Mouse (Mus musculus) urinary bladder, postnatal 36 days (tissue): ENCODE measurements around the gene Car5a.

Experiments
- DNase-seq, 2 experiments: peaks; one replicate each; pipeline ENCODE4 v3.0.0; 2022; ENCODE audit warnings: low spot score in 2 of 2, mixed read lengths in 1 of 2

The Car5a gene

GRCm38 (mm10) chr8:121934923-121935322 is 9.8 kb downstream of the Car5a start:
- no peak for DNase-seq

- peak; percentile 33 to 42 for DNase-seq
Measured at GRCm38 (mm10) chr8:121934506-121934905, 10.2 kb downstream of the Car5a start.

GRCm38 (mm10) chr8:121932668-121933520 is 11.8 kb downstream of the Car5a start:
- no peak for DNase-seq

- DNase-seq = peak in 1 of 2 experiments; percentile 77
Measured at GRCm38 (mm10) chr8:121932026-121932667, 12.6 kb downstream of the Car5a start.

- DNase-seq = no peak
Measured at GRCm38 (mm10) chr8:121931571-121931970, 13.1 kb downstream of the Car5a start.

- DNase-seq = no peak
Measured at GRCm38 (mm10) chr8:121930047-121930446, 14.7 kb downstream of the Car5a start.

GRCm38 (mm10) chr8:121927316-121927715 is 17.4 kb downstream of the Car5a start:
- DNase-seq = peak in 1 of 2 experiments; percentile 45

GRCm38 (mm10) chr8:121926266-121926665 is 18.4 kb downstream of the Car5a start:
- DNase-seq = no peak

GRCm38 (mm10) chr8:121925624-121926023 is 19.1 kb downstream of the Car5a start:
- DNase-seq = peak; percentile 49 to 69

GRCm38 (mm10) chr8:121924681-121925080 is 20.0 kb downstream of the Car5a start:
- DNase-seq = no peak

- peak in 1 of 2 experiments; percentile 49 for DNase-seq
Measured at GRCm38 (mm10) chr8:121922101-121922500, 22.6 kb downstream of the Car5a start.

- no peak for DNase-seq
Measured at GRCm38 (mm10) chr8:121921582-121921981, 23.1 kb downstream of the Car5a start.

GRCm38 (mm10) chr8:121919731-121920130 is 25.0 kb downstream of the Car5a start:
- DNase-seq = peak in 1 of 2 experiments; percentile 47

- DNase-seq = no peak
Measured at GRCm38 (mm10) chr8:121919158-121919557, 25.5 kb downstream of the Car5a start.

- DNase-seq = no peak
Measured at GRCm38 (mm10) chr8:121913378-121913777, 31.3 kb downstream of the Car5a start.

- DNase-seq = no peak
Measured at GRCm38 (mm10) chr8:121912831-121913230, 31.9 kb downstream of the Car5a start.

- DNase-seq = no peak
Measured at GRCm38 (mm10) chr8:121911987-121912386, 32.7 kb downstream of the Car5a start.

GRCm38 (mm10) chr8:121911400-121911799 is 33.3 kb downstream of the Car5a start:
- DNase-seq = no peak

- DNase-seq = peak; percentile 66 to 69
Measured at GRCm38 (mm10) chr8:121909663-121910062, 35.0 kb downstream of the Car5a start.

- DNase-seq = no peak
Measured at GRCm38 (mm10) chr8:121909148-121909541, 35.6 kb downstream of the Car5a start.

- DNase-seq = no peak
Measured at GRCm38 (mm10) chr8:121908378-121909147, 36.1 kb downstream of the Car5a start.

- DNase-seq = peak; percentile 92 to 95
Measured at GRCm38 (mm10) chr8:121907587-121908248, 37.0 kb downstream of the Car5a start, which contains the start of gene Slc7a5. TSS of gene Slc7a5 (minus strand) at chr8:121907694.
